Mouse (Mus musculus) cerebellum, postnatal 4 days (tissue): Measurements from ENCODE around the gene Magt1.
"Not testable (repeated sequence)": the region's sequence is repeated elsewhere in the genome, so short reads cannot be mapped to it uniquely, and the experiment has no call there.

ENCODE experiments used
- DNase-seq, 2 experiments: peaks; one replicate each; pipeline ENCODE4 v3.0.0; 2022; ENCODE audit warnings: low spot score in 2 of 2, mixed read lengths in 1 of 2

The Magt1 gene

DNA sequence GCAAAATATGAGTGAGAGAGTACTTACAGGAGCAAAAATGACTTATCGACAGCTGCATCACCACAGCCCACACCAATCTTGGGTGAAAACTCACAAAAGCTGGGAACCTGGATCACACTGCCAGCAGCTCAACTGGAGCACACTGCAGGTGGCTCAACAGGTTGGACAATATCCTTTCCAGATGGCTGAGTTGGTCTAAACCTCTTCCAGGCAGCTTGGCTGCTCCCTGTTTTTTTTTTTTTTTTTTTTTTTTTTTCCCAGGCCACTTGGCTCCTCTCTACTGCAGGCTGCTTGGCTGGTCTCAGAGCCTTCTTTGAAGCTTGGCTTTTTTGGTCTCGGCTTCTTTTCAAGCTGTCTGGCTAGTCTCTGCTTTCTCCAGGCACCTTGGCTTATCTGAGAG, 57.7 kb downstream of the Magt1 start:
- DNase-seq: no peak

- no peak for DNase-seq
Observed at GRCm38 (mm10) chrX:105946357-105946756, 65.3 kb downstream of the Magt1 start.

DNA sequence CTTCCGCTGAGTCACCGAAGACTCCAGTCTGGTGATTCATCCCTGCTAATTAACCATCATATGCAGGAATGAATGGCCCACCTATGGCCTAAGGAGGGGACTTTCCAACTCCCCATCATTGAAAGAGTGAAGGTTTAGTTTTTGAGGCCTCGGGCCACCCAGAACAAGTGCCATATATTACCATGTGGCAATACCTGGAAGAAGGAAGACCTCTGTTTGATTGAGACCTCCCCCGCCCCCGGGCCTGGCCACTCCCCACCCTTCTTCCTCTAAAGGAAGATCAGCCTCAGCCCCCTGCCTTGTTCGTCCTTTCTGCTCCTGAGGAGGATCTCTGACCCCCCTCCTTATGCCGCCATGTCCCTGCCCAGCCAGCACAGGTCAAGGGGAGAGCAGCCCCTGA, 72.5 kb downstream of the Magt1 start:
- no peak for DNase-seq

- no peak for DNase-seq
Observed at GRCm38 (mm10) chrX:105937736-105938135, 74.0 kb downstream of the Magt1 start.

GRCm38 (mm10) chrX:105934341-105934740, 77.4 kb downstream of the Magt1 start:
- no peak for DNase-seq

DNA sequence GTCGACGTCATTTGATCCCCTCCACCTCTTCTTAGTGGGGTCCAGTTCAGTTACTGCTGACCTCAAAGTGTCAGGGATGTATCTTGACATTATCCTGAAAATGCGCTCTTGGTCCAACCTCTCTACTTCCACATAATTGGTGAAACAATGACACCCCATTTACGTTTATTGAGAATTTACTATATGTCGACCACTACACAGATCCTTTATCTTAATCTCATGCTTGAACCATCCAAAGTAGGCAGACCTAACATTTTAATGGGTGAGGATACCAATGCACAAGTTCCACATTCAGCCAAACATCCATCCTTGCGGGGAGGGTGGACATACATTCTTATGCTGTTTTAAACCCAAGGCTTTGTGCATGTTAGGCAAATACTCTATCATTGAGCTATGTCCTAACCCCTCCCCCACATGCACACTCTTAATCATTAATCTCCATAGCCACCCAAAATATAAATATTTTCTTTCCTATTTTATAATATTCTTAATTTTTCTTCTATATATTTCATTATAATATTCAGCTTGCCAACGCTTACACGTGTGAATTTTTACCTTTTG, 82.1 kb downstream of the Magt1 start:
- no peak for DNase-seq

GRCm38 (mm10) chrX:105928861-105929477, 82.7 kb downstream of the Magt1 start, which contains the start of gene Atrx:
TSS of gene Atrx (minus strand) at chrX:105929403.
- peak; percentile 29 to 56 for DNase-seq

- peak; percentile 20 to 35 for DNase-seq
Observed at GRCm38 (mm10) chrX:105927941-105928860, 83.5 kb downstream of the Magt1 start.

GRCm38 (mm10) chrX:105926121-105926735, 85.5 kb downstream of the Magt1 start:
- DNase-seq: no peak

DNA sequence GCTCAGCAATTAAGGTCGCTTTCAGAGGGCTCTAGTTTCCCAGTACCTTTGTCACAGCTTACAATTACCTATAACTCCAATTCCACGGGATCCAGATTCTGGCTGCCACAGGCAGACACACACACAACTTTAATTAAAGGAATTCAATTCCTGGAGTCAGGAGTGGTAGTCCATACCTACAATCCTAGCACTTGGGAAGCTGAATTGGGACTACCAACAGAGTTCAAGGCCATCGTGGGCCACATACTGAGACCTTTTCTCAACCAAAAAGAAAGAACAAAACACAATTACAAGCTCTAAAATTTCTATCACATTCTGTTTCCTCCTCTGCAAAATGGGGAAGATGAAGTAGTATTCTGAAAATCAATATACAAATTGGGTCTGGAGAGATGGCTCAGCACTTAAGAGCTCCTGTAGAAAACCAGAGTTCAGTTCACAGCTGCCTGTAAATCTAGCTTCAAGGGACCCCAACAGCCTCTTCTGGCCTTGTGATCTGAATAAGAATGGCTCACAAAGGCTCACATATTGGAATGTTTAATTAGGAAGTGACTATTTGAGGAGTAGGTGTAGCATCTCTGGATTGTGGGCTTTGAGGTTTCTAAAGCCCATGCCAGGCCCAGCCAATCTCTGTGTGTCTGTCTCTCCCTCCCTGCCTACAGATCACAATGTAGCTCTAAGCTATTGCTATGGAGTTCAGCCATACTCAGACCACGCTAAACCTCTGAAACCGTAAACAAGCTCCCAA, 87.2 kb downstream of the Magt1 start:
- no peak for DNase-seq

DNA sequence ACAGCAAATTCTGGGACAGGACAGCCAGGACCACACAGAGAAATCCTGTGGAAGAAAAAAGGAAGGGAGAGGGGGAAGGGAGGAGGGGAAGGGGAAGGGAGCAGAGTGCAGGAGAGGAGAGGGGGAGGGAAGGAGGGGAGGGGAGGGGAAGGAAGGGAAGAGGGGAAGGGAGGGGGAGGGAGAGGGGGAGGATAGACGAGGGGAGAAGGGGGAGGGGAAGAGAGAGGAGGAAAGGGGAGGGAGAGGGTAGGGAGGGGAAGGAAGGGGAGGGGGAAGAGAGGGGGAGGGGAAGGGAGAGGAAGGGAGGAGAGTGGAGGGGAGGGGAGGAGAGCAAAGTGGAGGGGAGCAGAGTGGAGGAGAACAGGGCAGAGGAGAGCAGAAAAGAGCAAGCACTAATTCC, 87.8 kb downstream of the Magt1 start:
- no peak for DNase-seq

DNA sequence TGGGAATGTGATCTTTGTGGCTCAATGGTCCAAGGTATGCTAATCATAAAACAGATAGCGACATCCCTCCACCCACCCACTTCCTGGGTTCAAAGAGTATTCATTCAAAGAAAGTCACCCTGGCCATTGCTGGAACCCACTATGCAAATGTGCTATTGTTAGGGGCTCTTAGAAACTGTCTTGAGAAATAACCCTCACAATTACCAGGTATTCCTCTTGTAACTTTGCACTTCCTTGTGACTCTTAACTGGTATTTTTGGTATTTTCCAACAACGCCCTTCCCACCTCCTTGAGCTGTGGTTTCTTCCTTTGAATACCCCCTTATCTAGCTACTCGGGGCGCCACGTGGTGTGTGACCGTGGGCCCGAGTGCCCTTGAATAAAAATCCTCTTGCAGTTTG, 88.7 kb downstream of the Magt1 start:
- not testable (repeated sequence) for DNase-seq

DNA sequence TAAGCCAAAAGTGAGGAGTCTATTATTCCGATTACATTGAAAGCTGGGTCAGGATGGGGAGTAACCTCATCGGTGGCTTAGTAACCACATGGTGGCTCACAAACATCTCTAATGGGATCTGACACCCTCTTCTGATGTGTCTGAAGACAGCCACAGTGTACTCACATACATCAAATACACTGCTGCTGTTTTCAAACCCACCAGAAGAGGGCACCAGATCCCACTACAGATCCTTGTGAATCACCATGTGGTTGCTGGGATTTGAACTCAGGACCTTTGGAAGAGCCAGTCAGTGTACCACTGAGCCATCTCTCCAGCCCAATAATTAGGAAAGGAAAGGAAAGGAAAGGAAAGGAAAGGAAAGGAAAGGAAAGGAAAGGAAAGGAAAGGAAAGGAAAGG, 90.3 kb downstream of the Magt1 start:
- peak in 1 of 2 experiments; percentile 4 for DNase-seq
